Mouse (Mus musculus) megakaryocyte, embryonic 14.5 days (primary cell): Measurements from ENCODE around the gene Sirpa.

ENCODE experiments used
- FLI1 ChIP-seq: IDR thresholded peaks from 2 replicates; pipeline ENCODE4 v1.6.1; 2012; ENCODE audit warnings: low read length, inconsistent platforms, mixed read lengths
- GATA1 ChIP-seq: IDR thresholded peaks from 3 replicates; pipeline ENCODE4 v1.6.1; 2012; ENCODE audit warnings: mixed read lengths, low read length, inconsistent platforms, borderline replicate concordance

- TF ChIP-seq GATA1 (no peak), FLI1 (no peak)
Observed at GRCm38 (mm10) chr2:129573701-129574273, 18.8 kb upstream of the Sirpa start.
